Mouse (Mus musculus): ENCODE measurements around the gene Tom1l2. TPM values are rescaled to one million over a fixed set of nuclear protein-coding genes. Genes with fewer than 3 reads are reported as not detected.

Gene Tom1l2
- polyA plus RNA-seq, 1 experiment: 20.4 TPM

GRCm38 (mm10) chr11:60190055-60190641, 162.6 kb downstream of the Tom1l2 start:
- TF ChIP-seq POLR2A (IDR thresholded peaks at IDR 0.05; ENCODE audit: borderline replicate concordance, low read depth, low read length) (no peak), CTCF (IDR thresholded peaks at IDR 0.05; ENCODE audit: low read depth, low read length) (no peak)
- Histone ChIP-seq H3K4me1 (ENCODE audit: control insufficient read depth, insufficient read depth, low read length) (peaks cover 4% of the 10 kb centered on the region), H3K27ac (ENCODE audit: insufficient read depth, low read depth, low read length) (no peak overlapping the region), H3K4me3 (ENCODE audit: insufficient read depth, low read length) (no peak overlapping the region)

- H3K4me3 ChIP-seq (ENCODE audit: insufficient read depth, low read length): no peak overlapping the region
- no peak overlapping the region for H3K27ac ChIP-seq (ENCODE audit: insufficient read depth, low read depth, low read length)
- H3K4me1 ChIP-seq (ENCODE audit: control insufficient read depth, insufficient read depth, low read length): peaks cover 4% of the 10 kb centered on the region
- TF ChIP-seq CTCF (IDR thresholded peaks at IDR 0.05; ENCODE audit: low read depth, low read length) (no peak), POLR2A (IDR thresholded peaks at IDR 0.05; ENCODE audit: borderline replicate concordance, low read depth, low read length) (no peak)
Measured at GRCm38 (mm10) chr11:60189501-60190040, 163.1 kb downstream of the Tom1l2 start.

GRCm38 (mm10) chr11:60188275-60188853, 164.3 kb downstream of the Tom1l2 start:
- H3K27ac ChIP-seq (ENCODE audit: insufficient read depth, low read depth, low read length): no peak overlapping the region
- TF ChIP-seq POLR2A (IDR thresholded peaks at IDR 0.05; ENCODE audit: borderline replicate concordance, low read depth, low read length) (no peak), CTCF (IDR thresholded peaks at IDR 0.05; ENCODE audit: low read depth, low read length) (no peak)
- no peak overlapping the region for H3K4me3 ChIP-seq (ENCODE audit: insufficient read depth, low read length)
- peaks cover 4% of the 10 kb centered on the region for H3K4me1 ChIP-seq (ENCODE audit: control insufficient read depth, insufficient read depth, low read length)

- TF ChIP-seq CTCF (IDR thresholded peaks at IDR 0.05; ENCODE audit: low read depth, low read length): no peak
- no peak for TF ChIP-seq POLR2A (IDR thresholded peaks at IDR 0.05; ENCODE audit: borderline replicate concordance, low read depth, low read length)
- Histone ChIP-seq H3K4me3 (ENCODE audit: insufficient read depth, low read length) (no peak overlapping the region), H3K27ac (ENCODE audit: insufficient read depth, low read depth, low read length) (no peak overlapping the region), H3K4me1 (ENCODE audit: control insufficient read depth, insufficient read depth, low read length) (peaks cover 4% of the 10 kb centered on the region)
Measured at GRCm38 (mm10) chr11:60187070-60187469, 165.6 kb downstream of the Tom1l2 start.

- Histone ChIP-seq H3K4me1 (ENCODE audit: control insufficient read depth, insufficient read depth, low read length) (peaks cover 4% of the 10 kb centered on the region), H3K4me3 (ENCODE audit: insufficient read depth, low read length) (no peak overlapping the region), H3K27ac (ENCODE audit: insufficient read depth, low read depth, low read length) (no peak overlapping the region)
- TF ChIP-seq POLR2A (IDR thresholded peaks at IDR 0.05; ENCODE audit: borderline replicate concordance, low read depth, low read length) (no peak), CTCF (IDR thresholded peaks at IDR 0.05; ENCODE audit: low read depth, low read length) (no peak)
Measured at GRCm38 (mm10) chr11:60185396-60186231, 167.1 kb downstream of the Tom1l2 start.

- Histone ChIP-seq H3K27ac (ENCODE audit: insufficient read depth, low read depth, low read length) (no peak overlapping the region), H3K4me1 (ENCODE audit: control insufficient read depth, insufficient read depth, low read length) (peaks cover 4% of the 10 kb centered on the region), H3K4me3 (ENCODE audit: insufficient read depth, low read length) (no peak overlapping the region)
- no peak for TF ChIP-seq CTCF (IDR thresholded peaks at IDR 0.05; ENCODE audit: low read depth, low read length)
- no peak for TF ChIP-seq POLR2A (IDR thresholded peaks at IDR 0.05; ENCODE audit: borderline replicate concordance, low read depth, low read length)
Measured at GRCm38 (mm10) chr11:60184346-60185325, 168.1 kb downstream of the Tom1l2 start.

GRCm38 (mm10) chr11:60182741-60183140, 170.0 kb downstream of the Tom1l2 start:
- Histone ChIP-seq H3K27ac (ENCODE audit: insufficient read depth, low read depth, low read length) (no peak overlapping the region), H3K4me1 (ENCODE audit: control insufficient read depth, insufficient read depth, low read length) (peaks cover 4% of the 10 kb centered on the region), H3K4me3 (ENCODE audit: insufficient read depth, low read length) (no peak overlapping the region)
- TF ChIP-seq CTCF (IDR thresholded peaks at IDR 0.05; ENCODE audit: low read depth, low read length) (no peak), POLR2A (IDR thresholded peaks at IDR 0.05; ENCODE audit: borderline replicate concordance, low read depth, low read length) (no peak)

GRCm38 (mm10) chr11:60182116-60182670, 170.5 kb downstream of the Tom1l2 start:
- no peak for TF ChIP-seq POLR2A (IDR thresholded peaks at IDR 0.05; ENCODE audit: borderline replicate concordance, low read depth, low read length)
- TF ChIP-seq CTCF (IDR thresholded peaks at IDR 0.05; ENCODE audit: low read depth, low read length): no peak
- H3K4me1 ChIP-seq (ENCODE audit: control insufficient read depth, insufficient read depth, low read length): peaks cover 7% of the 10 kb centered on the region
- no peak overlapping the region for H3K27ac ChIP-seq (ENCODE audit: insufficient read depth, low read depth, low read length)
- no peak overlapping the region for H3K4me3 ChIP-seq (ENCODE audit: insufficient read depth, low read length)

GRCm38 (mm10) chr11:60178506-60178905, 174.2 kb downstream of the Tom1l2 start:
- TF ChIP-seq POLR2A (IDR thresholded peaks at IDR 0.05; ENCODE audit: borderline replicate concordance, low read depth, low read length) (no peak), CTCF (IDR thresholded peaks at IDR 0.05; ENCODE audit: low read depth, low read length) (no peak)
- no peak overlapping the region for H3K4me3 ChIP-seq (ENCODE audit: insufficient read depth, low read length)
- H3K27ac ChIP-seq (ENCODE audit: insufficient read depth, low read depth, low read length): no peak overlapping the region
- H3K4me1 ChIP-seq (ENCODE audit: control insufficient read depth, insufficient read depth, low read length): peaks cover 8% of the 10 kb centered on the region; the same call in 1 of the 2 replicates

All from bone marrow macrophage, adult 2 months (primary cell).